Mouse (Mus musculus): ENCODE results near the gene Kynu. TPM values are rescaled to one million over a fixed set of nuclear protein-coding genes. Genes with fewer than 3 reads are reported as not detected.

The Kynu gene
- polyA plus RNA-seq (2015; fragmentation: Nextera tagmentation; extraction: Ambion mirVana), result 4.8 and 5.5 TPM in 2 replicates

GRCm38 (mm10) chr2:43555062-43555888 is at the start of gene Kynu:
Gene Kynu, plus strand, starts transcription at chr2:43555329.
- peak; percentile 78 for ATAC-seq (ENCODE audit: low FRiP score, low TSS enrichment)
- H3K9me3 ChIP-seq (ENCODE audit: low read length), result no peaks in the 10 kb centered on the region
- H3K4me3 ChIP-seq (ENCODE audit: low read length), result peak within 1 kb of the TSS; percentile 23
- 20% methylated on average over 9 of the region's 9 CpGs for WGBS
- H3K27ac ChIP-seq (ENCODE audit: low read length), result peak within 1 kb of the TSS; percentile 76; the same call in 1 of the 2 replicates
- no peaks in the 10 kb centered on the region for H3K27me3 ChIP-seq (ENCODE audit: insufficient read depth, low read length)
- peak within 1 kb of the TSS; percentile 40 for H3K4me2 ChIP-seq (replicated peaks; ENCODE audit: low read depth, low read length)
- H3K4me1 ChIP-seq (ENCODE audit: insufficient read depth, low read length), result peaks cover 5% of the 10 kb centered on the region; the same call in 1 of the 2 replicates
- no peak within 1 kb of the TSS for H3K9ac ChIP-seq (replicated peaks; ENCODE audit: low read length)
- no peaks in the 10 kb centered on the region for H3K36me3 ChIP-seq (ENCODE audit: insufficient read depth, low read length)

GRCm38 (mm10) chr2:43506182-43506581 is 48.9 kb upstream of the Kynu start:
- Histone ChIP-seq H3K36me3 (ENCODE audit: insufficient read depth, low read length) (no peaks in the 10 kb centered on the region), H3K4me1 (ENCODE audit: insufficient read depth, low read length) (no peaks in the 10 kb centered on the region), H3K9me3 (ENCODE audit: low read length) (no peaks in the 10 kb centered on the region), H3K4me2 (replicated peaks; ENCODE audit: low read depth, low read length) (no peak overlapping the region), H3K9ac (replicated peaks; ENCODE audit: low read length) (no peak overlapping the region), H3K27me3 (ENCODE audit: insufficient read depth, low read length) (no peaks in the 10 kb centered on the region), H3K4me3 (ENCODE audit: low read length) (no peak overlapping the region), H3K27ac (ENCODE audit: low read length) (no peak overlapping the region)
- WGBS, result 93% methylated on average over 3 of the region's 3 CpGs
- ATAC-seq (ENCODE audit: low FRiP score, low TSS enrichment), result no peak

GRCm38 (mm10) chr2:43513852-43514251 is 41.3 kb upstream of the Kynu start:
- Histone ChIP-seq H3K27me3 (ENCODE audit: insufficient read depth, low read length) (no peaks in the 10 kb centered on the region), H3K4me3 (ENCODE audit: low read length) (no peak overlapping the region), H3K9me3 (ENCODE audit: low read length) (no peaks in the 10 kb centered on the region), H3K4me1 (ENCODE audit: insufficient read depth, low read length) (no peaks in the 10 kb centered on the region), H3K27ac (ENCODE audit: low read length) (no peak overlapping the region), H3K4me2 (replicated peaks; ENCODE audit: low read depth, low read length) (no peak overlapping the region), H3K36me3 (ENCODE audit: insufficient read depth, low read length) (no peaks in the 10 kb centered on the region), H3K9ac (replicated peaks; ENCODE audit: low read length) (no peak overlapping the region)
- ATAC-seq (ENCODE audit: low FRiP score, low TSS enrichment), result no peak
- WGBS, result 59% methylated on average over 7 of the region's 7 CpGs

GRCm38 (mm10) chr2:43534417-43534816 is 20.7 kb upstream of the Kynu start:
- Histone ChIP-seq H3K9me3 (ENCODE audit: low read length) (no peaks in the 10 kb centered on the region), H3K4me3 (ENCODE audit: low read length) (no peak overlapping the region), H3K4me1 (ENCODE audit: insufficient read depth, low read length) (no peaks in the 10 kb centered on the region), H3K36me3 (ENCODE audit: insufficient read depth, low read length) (no peaks in the 10 kb centered on the region), H3K27ac (ENCODE audit: low read length) (no peak overlapping the region), H3K4me2 (replicated peaks; ENCODE audit: low read depth, low read length) (no peak overlapping the region), H3K27me3 (ENCODE audit: insufficient read depth, low read length) (no peaks in the 10 kb centered on the region), H3K9ac (replicated peaks; ENCODE audit: low read length) (no peak overlapping the region)
- ATAC-seq (ENCODE audit: low FRiP score, low TSS enrichment), result no peak
- 83% methylated on average over 2 of the region's 2 CpGs for WGBS

- no peaks in the 10 kb centered on the region for H3K9me3 ChIP-seq (ENCODE audit: low read length)
- 77% methylated on average over 3 of the region's 3 CpGs for WGBS
These were observed 12.5 kb upstream of the Kynu start for GRCm38 (mm10) chr2:43542615-43543014.

GRCm38 (mm10) chr2:43545665-43546064 is 9.5 kb upstream of the Kynu start:
- Histone ChIP-seq H3K9me3 (ENCODE audit: low read length) (no peaks in the 10 kb centered on the region), H3K4me2 (replicated peaks; ENCODE audit: low read depth, low read length) (no peak overlapping the region), H3K27ac (ENCODE audit: low read length) (no peak overlapping the region), H3K4me3 (ENCODE audit: low read length) (no peak overlapping the region), H3K4me1 (ENCODE audit: insufficient read depth, low read length) (no peaks in the 10 kb centered on the region), H3K36me3 (ENCODE audit: insufficient read depth, low read length) (no peaks in the 10 kb centered on the region), H3K9ac (replicated peaks; ENCODE audit: low read length) (no peak overlapping the region), H3K27me3 (ENCODE audit: insufficient read depth, low read length) (no peaks in the 10 kb centered on the region)
- WGBS, result 77% methylated on average over 3 of the region's 3 CpGs
- no peak for ATAC-seq (ENCODE audit: low FRiP score, low TSS enrichment)

More at GRCm38 (mm10) chr2:43542615-43543014, 12.5 kb upstream of the Kynu start:
- no peaks in the 10 kb centered on the region for H3K27me3 ChIP-seq (ENCODE audit: insufficient read depth, low read length)
- no peak overlapping the region for H3K4me2 ChIP-seq (replicated peaks; ENCODE audit: low read depth, low read length)
- H3K4me3 ChIP-seq (ENCODE audit: low read length), result no peak overlapping the region
- no peaks in the 10 kb centered on the region for H3K36me3 ChIP-seq (ENCODE audit: insufficient read depth, low read length)
- no peaks in the 10 kb centered on the region for H3K4me1 ChIP-seq (ENCODE audit: insufficient read depth, low read length)
- ATAC-seq (ENCODE audit: low FRiP score, low TSS enrichment), result no peak
- H3K9ac ChIP-seq (replicated peaks; ENCODE audit: low read length), result no peak overlapping the region
- no peak overlapping the region for H3K27ac ChIP-seq (ENCODE audit: low read length)

GRCm38 (mm10) chr2:43546448-43546847 is 8.7 kb upstream of the Kynu start:
- Histone ChIP-seq H3K9ac (replicated peaks; ENCODE audit: low read length) (no peak overlapping the region), H3K27me3 (ENCODE audit: insufficient read depth, low read length) (no peaks in the 10 kb centered on the region), H3K27ac (ENCODE audit: low read length) (no peak overlapping the region), H3K36me3 (ENCODE audit: insufficient read depth, low read length) (no peaks in the 10 kb centered on the region), H3K4me3 (ENCODE audit: low read length) (no peak overlapping the region), H3K9me3 (ENCODE audit: low read length) (no peaks in the 10 kb centered on the region), H3K4me1 (ENCODE audit: insufficient read depth, low read length) (no peaks in the 10 kb centered on the region), H3K4me2 (replicated peaks; ENCODE audit: low read depth, low read length) (no peak overlapping the region)
- no peak for ATAC-seq (ENCODE audit: low FRiP score, low TSS enrichment)
- WGBS, result 90% methylated on average over 1 of the region's 1 CpGs

- peak; percentile 68; the same call in 1 of the 2 replicates for ATAC-seq (ENCODE audit: low FRiP score, low TSS enrichment)
- Histone ChIP-seq H3K27me3 (ENCODE audit: insufficient read depth, low read length) (no peaks in the 10 kb centered on the region), H3K9me3 (ENCODE audit: low read length) (no peaks in the 10 kb centered on the region), H3K4me3 (ENCODE audit: low read length) (no peak overlapping the region), H3K27ac (ENCODE audit: low read length) (no peak overlapping the region), H3K36me3 (ENCODE audit: insufficient read depth, low read length) (no peaks in the 10 kb centered on the region), H3K9ac (replicated peaks; ENCODE audit: low read length) (no peak overlapping the region), H3K4me1 (ENCODE audit: insufficient read depth, low read length) (peaks cover 5% of the 10 kb centered on the region; the same call in 1 of the 2 replicates), H3K4me2 (replicated peaks; ENCODE audit: low read depth, low read length) (no peak overlapping the region)
- WGBS, result 66% methylated on average over 4 of the region's 4 CpGs
These were observed 913 bp upstream of the Kynu start for GRCm38 (mm10) chr2:43554216-43554615.

GRCm38 (mm10) chr2:43555889-43556285 is 758 bp downstream of the Kynu start:
- H3K36me3 ChIP-seq (ENCODE audit: insufficient read depth, low read length), result no peaks in the 10 kb centered on the region
- ATAC-seq (ENCODE audit: low FRiP score, low TSS enrichment), result peak; percentile 72; the same call in 1 of the 2 replicates
- peaks cover 5% of the 10 kb centered on the region; the same call in 1 of the 2 replicates for H3K4me1 ChIP-seq (ENCODE audit: insufficient read depth, low read length)
- H3K27ac ChIP-seq (ENCODE audit: low read length), result no peak overlapping the region; the same call in 1 of the 2 replicates
- no peak overlapping the region for H3K4me3 ChIP-seq (ENCODE audit: low read length)
- H3K9ac ChIP-seq (replicated peaks; ENCODE audit: low read length), result no peak overlapping the region
- WGBS, result 31% methylated on average over 4 of the region's 4 CpGs
- H3K4me2 ChIP-seq (replicated peaks; ENCODE audit: low read depth, low read length), result peak overlapping the region; percentile 40
- no peaks in the 10 kb centered on the region for H3K27me3 ChIP-seq (ENCODE audit: insufficient read depth, low read length)
- no peaks in the 10 kb centered on the region for H3K9me3 ChIP-seq (ENCODE audit: low read length)

GRCm38 (mm10) chr2:43556985-43557384 is 1.9 kb downstream of the Kynu start:
- Histone ChIP-seq H3K27me3 (ENCODE audit: insufficient read depth, low read length) (no peaks in the 10 kb centered on the region), H3K9me3 (ENCODE audit: low read length) (no peaks in the 10 kb centered on the region), H3K4me1 (ENCODE audit: insufficient read depth, low read length) (peaks cover 5% of the 10 kb centered on the region; the same call in 1 of the 2 replicates), H3K4me3 (ENCODE audit: low read length) (no peak overlapping the region), H3K36me3 (ENCODE audit: insufficient read depth, low read length) (no peaks in the 10 kb centered on the region), H3K4me2 (replicated peaks; ENCODE audit: low read depth, low read length) (no peak overlapping the region), H3K9ac (replicated peaks; ENCODE audit: low read length) (no peak overlapping the region), H3K27ac (ENCODE audit: low read length) (no peak overlapping the region)
- no peak for ATAC-seq (ENCODE audit: low FRiP score, low TSS enrichment)
- 87% methylated on average over 3 of the region's 3 CpGs for WGBS

Measured in kidney, embryonic 16.5 days (tissue).